Mouse (Mus musculus) stomach, postnatal 0 days (tissue): ENCODE measurements at regions not wholly inside any gene's neighbourhood (a gene's known extent, or its start where the extent isn't known, plus 50 kb on each side); places are given as distances from the start of the nearest gene placed in this dataset.
A peak's percentile ranks its signal among the peaks of the same experiment; 100 is the strongest.

Source experiments
- ATAC-seq: fragments of 200-750 bp; cut with Nextera tagmentation; 2 replicates; pipeline ENCODE4 v1.8.0; 2017; ENCODE audit not compliant: low FRiP score, low TSS enrichment
- DNase-seq: peaks from one replicate; pipeline ENCODE4 v3.0.0-alpha.2; 2016; ENCODE audit warnings: low spot score
- H3K27ac ChIP-seq: fragments of 300-500 bp; sonication (generic); replicated peaks from 2 replicates; pipeline ENCODE4 v1.5.1; 2014; ENCODE audit warnings: mild to moderate bottlenecking, control low read depth
- H3K27me3 ChIP-seq: fragments of 300-500 bp; sonication (generic); 2 replicates; pipeline ENCODE4 v1.6.1; 2014; ENCODE audit warnings: low read length; ENCODE audit not compliant: control insufficient read depth, insufficient read depth
- H3K36me3 ChIP-seq: fragments of 300-500 bp; sonication (generic); 2 replicates; pipeline ENCODE4 v1.6.1; 2014; ENCODE audit warnings: low read length, mixed read lengths; ENCODE audit not compliant: control insufficient read depth, insufficient read depth
- H3K4me1 ChIP-seq: fragments of 300-500 bp; sonication (generic); replicated peaks from 2 replicates; pipeline ENCODE4 v1.6.1; 2014; ENCODE audit warnings: antibody characterized with exemption; ENCODE audit not compliant: control insufficient read depth, insufficient read depth
- H3K4me2 ChIP-seq: fragments of 300-500 bp; sonication (generic); replicated peaks from 2 replicates; pipeline ENCODE4 v1.6.1; 2014; ENCODE audit warnings: low read depth, mild to moderate bottlenecking, control low read depth, moderate library complexity
- H3K4me3 ChIP-seq: fragments of 300-500 bp; sonication (generic); 2 replicates; pipeline ENCODE4 v1.5.1; 2014; ENCODE audit warnings: low read depth, low read length, control low read depth
- H3K9ac ChIP-seq: fragments of 300-500 bp; sonication (generic); 2 replicates; pipeline ENCODE4 v1.6.1; 2014; ENCODE audit warnings: mild to moderate bottlenecking, low read length, control low read depth, mixed read lengths
- H3K9me3 ChIP-seq: fragments of 300-500 bp; sonication (generic); 2 replicates; pipeline ENCODE4 v1.6.1; 2016; ENCODE audit warnings: low read length; ENCODE audit not compliant: control insufficient read depth
- CTCF ChIP-seq: IDR thresholded peaks from 2 replicates; pipeline ENCODE4 v1.5.1; 2016; ENCODE audit warnings: antibody characterized with exemption, low read depth, mild to moderate bottlenecking, moderate library complexity
- EP300 ChIP-seq: optimal IDR thresholded peaks from 2 replicates; pipeline ENCODE3; 2016; ENCODE audit warnings: antibody characterized with exemption
- WGBS: fragments of 180-500 bp; shearing (Covaris S2); extraction: QIAGEN DNeasy Blood & Tissue Kit; methylation state at CpG from one replicate; pipeline ENCODE4 v1.1.7; 2014; 5-methylcytosine and 5-hydroxymethylcytosine counted together

- no peak overlapping the region for H3K9ac ChIP-seq
- ATAC-seq: no peak
- no peak for DNase-seq
- 63% methylated on average over 7 of the region's 7 CpGs for WGBS
- no peaks in the 10 kb centered on the region for H3K9me3 ChIP-seq
- TF ChIP-seq CTCF (no peak), EP300 (no peak)
- H3K27ac ChIP-seq: no peak overlapping the region
- H3K4me1 ChIP-seq: no peaks in the 10 kb centered on the region
- no peaks in the 10 kb centered on the region for H3K36me3 ChIP-seq
- H3K4me2 ChIP-seq: no peak overlapping the region
- H3K4me3 ChIP-seq: no peak overlapping the region
- H3K27me3 ChIP-seq: no peaks in the 10 kb centered on the region
Measured at GRCm38 (mm10) chr12:12821473-12821872, 120.2 kb downstream of the Mycn start.

- Histone ChIP-seq H3K27ac (no peak overlapping the region), H3K36me3 (no peaks in the 10 kb centered on the region), H3K9me3 (no peaks in the 10 kb centered on the region), H3K4me1 (no peaks in the 10 kb centered on the region), H3K27me3 (no peaks in the 10 kb centered on the region), H3K4me3 (no peak overlapping the region), H3K9ac (no peak overlapping the region), H3K4me2 (no peak overlapping the region)
- WGBS: 91% methylated on average over 2 of the region's 2 CpGs
- ATAC-seq: no peak
- TF ChIP-seq EP300 (no peak), CTCF (no peak)
- no peak for DNase-seq
Measured at GRCm38 (mm10) chr12:12820668-12821351, 120.9 kb downstream of the Mycn start.

GRCm38 (mm10) chr12:12819746-12820145, 122.0 kb downstream of the Mycn start:
- H3K27me3 ChIP-seq: no peaks in the 10 kb centered on the region
- ATAC-seq: no peak
- DNase-seq: no peak
- no peak overlapping the region for H3K4me3 ChIP-seq
- H3K9me3 ChIP-seq: no peaks in the 10 kb centered on the region
- no peak overlapping the region for H3K9ac ChIP-seq
- no peak overlapping the region for H3K27ac ChIP-seq
- WGBS: 73% methylated on average over 5 of the region's 5 CpGs
- H3K4me2 ChIP-seq: no peak overlapping the region
- no peaks in the 10 kb centered on the region for H3K36me3 ChIP-seq
- H3K4me1 ChIP-seq: no peaks in the 10 kb centered on the region
- TF ChIP-seq CTCF: no peak
- TF ChIP-seq EP300: no peak

GRCm38 (mm10) chr12:12814693-12815092, 127.0 kb downstream of the Mycn start:
- ATAC-seq: no peak
- WGBS: 34% methylated on average over 5 of the region's 5 CpGs

GRCm38 (mm10) chr12:12812873-12813272, 128.8 kb downstream of the Mycn start:
- no peaks in the 10 kb centered on the region for H3K9me3 ChIP-seq
- H3K36me3 ChIP-seq: no peaks in the 10 kb centered on the region
- H3K4me1 ChIP-seq: no peaks in the 10 kb centered on the region
- TF ChIP-seq CTCF: no peak
- TF ChIP-seq EP300: no peak
- H3K27ac ChIP-seq: no peak overlapping the region
- WGBS: 56% methylated on average over 6 of the region's 6 CpGs
- H3K4me3 ChIP-seq: no peak overlapping the region
- ATAC-seq (no peak), DNase-seq (no peak)
- H3K9ac ChIP-seq: no peak overlapping the region
- H3K27me3 ChIP-seq: no peaks in the 10 kb centered on the region
- H3K4me2 ChIP-seq: no peak overlapping the region

More at GRCm38 (mm10) chr12:12814693-12815092, 127.0 kb downstream of the Mycn start:
- H3K4me3 ChIP-seq: no peak overlapping the region
- H3K4me2 ChIP-seq: no peak overlapping the region
- H3K36me3 ChIP-seq: no peaks in the 10 kb centered on the region
- H3K27ac ChIP-seq: no peak overlapping the region
- no peaks in the 10 kb centered on the region for H3K4me1 ChIP-seq
- TF ChIP-seq CTCF (no peak), EP300 (no peak)
- H3K9me3 ChIP-seq: no peaks in the 10 kb centered on the region
- no peaks in the 10 kb centered on the region for H3K27me3 ChIP-seq
- no peak overlapping the region for H3K9ac ChIP-seq
- no peak for DNase-seq

GRCm38 (mm10) chr12:12810943-12811342, 130.8 kb downstream of the Mycn start:
- H3K4me1 ChIP-seq: no peaks in the 10 kb centered on the region
- no peaks in the 10 kb centered on the region for H3K36me3 ChIP-seq
- H3K9me3 ChIP-seq: no peaks in the 10 kb centered on the region
- 22% methylated on average over 7 of the region's 7 CpGs for WGBS
- no peak overlapping the region for H3K9ac ChIP-seq
- peak overlapping the region; percentile 59; the same call in 1 of the 2 replicates for H3K27ac ChIP-seq
- no peaks in the 10 kb centered on the region for H3K27me3 ChIP-seq
- H3K4me2 ChIP-seq: peak overlapping the region; percentile 52
- DNase-seq: peak; percentile 78
- TF ChIP-seq EP300: no peak
- TF ChIP-seq CTCF: no peak
- no peak overlapping the region for H3K4me3 ChIP-seq
- peak; percentile 84 for ATAC-seq
